Mouse (Mus musculus): Measurements from ENCODE around the gene Als2. TPM values are rescaled to one million over a fixed set of nuclear protein-coding genes. Genes with fewer than 3 reads are reported as not detected.

Gene Als2
- polyA plus RNA-seq (2012; rRNA removed): 5.6 and 6.0 TPM in 2 replicates

DNA sequence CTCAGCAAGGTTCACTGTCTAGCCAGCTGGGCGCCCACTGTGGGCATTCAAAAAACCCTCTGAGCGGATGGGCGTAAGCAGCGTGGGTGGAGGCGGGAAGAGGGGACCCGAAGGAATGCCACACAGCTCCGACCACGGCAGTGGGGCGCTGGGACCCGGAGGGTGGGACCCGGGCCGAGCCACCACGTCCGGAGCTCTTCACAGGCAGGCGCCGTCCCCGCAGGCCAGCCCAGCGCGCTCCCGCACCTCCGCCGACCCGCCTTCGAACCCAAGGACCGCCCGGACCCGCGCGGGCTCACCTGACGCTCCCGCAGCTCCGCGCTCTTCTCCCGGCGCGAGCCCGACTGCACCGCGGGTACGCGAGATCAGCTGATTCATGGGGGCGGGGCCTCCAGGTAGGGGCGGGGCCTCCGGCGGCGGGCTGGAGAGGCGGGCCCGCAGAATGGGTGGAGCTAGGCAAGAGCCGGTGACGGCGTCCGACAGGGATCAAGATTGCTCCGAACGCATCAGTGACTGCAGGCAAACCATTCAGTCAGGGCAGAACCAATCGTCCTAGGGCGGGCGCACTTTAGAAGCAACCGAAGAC lies at the start of gene Als2:
Gene Als2 (minus strand): TSS at position 376 of the 586 bp plus-strand sequence.
- DNase-seq (ENCODE audit: low read depth): peak; percentile 56

DNA sequence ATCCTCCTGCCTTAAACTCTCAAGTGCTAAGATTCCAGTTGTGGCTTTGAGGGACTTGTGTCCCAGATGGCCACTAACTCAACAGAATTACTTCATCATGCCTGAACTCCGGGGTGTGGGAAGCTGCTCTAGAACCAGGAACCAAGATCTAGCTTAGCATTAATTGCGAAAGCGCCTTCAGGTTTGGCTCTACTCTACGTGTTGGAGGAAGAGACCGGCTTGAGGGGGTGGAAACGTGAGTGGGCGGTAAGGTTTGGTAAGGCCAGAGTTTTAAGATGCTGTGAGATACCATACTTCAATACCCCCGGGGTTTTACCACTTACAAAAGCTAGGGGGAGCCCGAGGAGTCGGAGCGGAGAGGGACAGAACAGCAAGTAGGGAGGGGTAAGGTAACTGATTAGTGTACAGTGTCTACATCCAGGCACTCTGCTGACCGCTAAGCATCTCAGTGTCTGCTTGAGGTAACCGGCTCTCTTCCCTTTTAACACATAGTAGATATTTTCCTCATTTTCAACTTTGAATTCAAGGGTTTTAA lies 49.4 kb upstream of the Als2 start:
- peak; percentile 79 for DNase-seq (ENCODE audit: low read depth)

DNA sequence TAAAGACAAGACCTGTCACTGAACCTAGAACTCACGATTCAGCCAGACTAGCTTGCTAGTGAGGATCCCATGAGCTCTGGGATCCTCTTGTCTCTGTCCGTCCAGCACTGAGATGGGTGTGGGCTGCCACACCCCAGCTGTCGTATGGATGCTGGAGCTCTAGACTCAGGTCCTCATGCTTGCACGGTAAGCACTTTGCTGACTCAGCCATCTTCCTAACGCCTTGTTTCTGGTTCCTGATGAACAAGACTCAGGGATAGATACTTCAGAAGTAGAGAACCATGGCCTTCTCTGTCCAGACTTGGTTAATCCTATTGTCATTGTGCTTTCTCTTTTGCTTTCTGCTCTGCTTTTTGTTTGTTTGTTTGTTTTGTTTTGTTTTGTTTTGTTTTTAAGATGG lies 48.8 kb upstream of the Als2 start:
- DNase-seq (ENCODE audit: low read depth): no peak

DNA sequence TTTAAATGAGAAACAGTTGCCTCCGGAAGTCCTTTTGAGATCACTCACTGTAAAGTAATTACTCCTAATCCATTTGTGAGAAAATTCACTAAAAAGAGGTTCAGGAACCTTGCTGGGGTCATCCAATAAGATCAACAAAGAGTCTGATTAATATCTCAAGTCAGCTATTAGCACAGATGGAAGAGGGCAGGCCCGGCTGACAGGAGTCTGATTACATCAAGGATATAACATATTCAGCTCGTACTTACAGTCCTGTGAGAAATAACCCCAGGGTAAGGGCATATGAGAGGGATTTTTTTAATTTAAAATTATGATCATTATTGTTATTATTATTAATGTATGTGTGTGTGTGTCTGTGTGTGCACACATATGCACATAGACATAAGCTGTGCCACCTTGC lies 35.2 kb upstream of the Als2 start:
- no peak for DNase-seq (ENCODE audit: low read depth)

DNA sequence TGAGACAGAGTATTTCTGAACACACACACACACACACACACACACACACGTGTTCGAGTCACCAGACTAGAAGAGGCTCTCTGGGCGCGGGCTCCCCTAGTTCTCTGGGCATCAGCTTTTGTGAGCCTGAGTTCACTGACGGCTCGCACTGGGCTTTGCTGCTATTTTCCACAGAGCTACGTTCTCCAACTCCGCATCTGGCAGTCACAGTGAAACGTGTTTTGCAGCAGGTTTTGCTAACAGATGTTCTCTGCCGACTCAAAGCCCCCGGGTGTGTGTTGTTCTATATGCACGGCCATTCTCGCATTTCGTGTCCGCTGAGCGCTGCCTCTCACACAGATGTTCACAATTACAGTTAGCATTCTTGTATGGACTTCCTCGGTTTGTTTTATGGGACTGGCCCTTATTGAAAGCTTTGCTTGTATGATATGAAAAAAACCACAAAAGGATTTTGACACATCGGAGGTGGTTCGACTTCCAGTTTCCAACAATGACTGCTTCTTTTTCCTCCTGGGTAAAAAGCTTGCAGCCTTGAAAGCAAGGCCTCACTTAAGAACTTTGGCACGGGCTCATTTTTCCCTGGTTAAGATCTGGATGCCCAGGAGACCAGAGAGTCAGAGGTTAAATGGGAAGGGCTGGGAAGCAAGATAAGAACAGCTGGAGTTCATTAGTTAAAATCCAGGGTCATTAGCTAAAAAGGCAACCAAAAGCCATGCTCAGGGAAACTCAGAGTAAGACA lies 33.1 kb upstream of the Als2 start:
- DNase-seq (ENCODE audit: low read depth): no peak

DNA sequence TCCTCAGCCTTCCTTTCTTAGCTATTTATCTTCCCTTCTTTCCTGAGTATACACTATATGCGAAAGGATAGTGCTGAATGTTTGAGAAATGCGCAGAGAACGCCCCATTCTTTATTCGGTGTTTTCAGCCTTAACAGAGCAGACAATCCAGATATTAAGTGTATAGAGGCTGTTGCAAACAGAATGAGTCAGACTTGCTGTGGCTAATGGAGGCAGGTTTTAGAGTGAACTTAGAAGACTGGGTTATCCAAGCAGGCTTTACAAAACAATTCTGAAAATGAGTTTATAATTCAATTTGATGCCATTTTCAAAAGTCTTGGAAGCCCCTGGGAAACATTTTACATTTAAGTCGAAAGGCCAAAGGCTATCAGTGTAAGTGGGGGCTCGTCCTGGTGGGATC lies 32.4 kb upstream of the Als2 start:
- DNase-seq (ENCODE audit: low read depth): no peak

DNA sequence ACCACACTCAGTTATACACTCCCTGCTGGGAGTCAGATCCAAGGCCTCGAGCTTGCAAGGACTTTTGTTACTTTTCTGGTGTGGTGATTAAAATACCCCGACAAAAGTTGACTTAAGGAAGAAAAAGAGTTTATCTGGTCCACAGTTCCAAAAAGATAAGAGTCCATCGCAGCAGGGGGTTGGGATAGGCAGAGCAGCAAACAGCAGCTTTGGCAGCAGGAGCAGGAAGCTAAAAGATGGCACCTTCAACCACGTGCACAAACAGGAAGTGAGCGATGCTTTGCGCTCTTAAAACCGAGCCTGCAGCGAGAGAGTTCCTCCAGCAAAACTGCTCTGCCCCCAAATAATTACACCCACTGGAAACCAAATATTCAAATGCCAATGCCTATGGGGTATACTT lies 31.9 kb upstream of the Als2 start:
- DNase-seq (ENCODE audit: low read depth): no peak

DNA sequence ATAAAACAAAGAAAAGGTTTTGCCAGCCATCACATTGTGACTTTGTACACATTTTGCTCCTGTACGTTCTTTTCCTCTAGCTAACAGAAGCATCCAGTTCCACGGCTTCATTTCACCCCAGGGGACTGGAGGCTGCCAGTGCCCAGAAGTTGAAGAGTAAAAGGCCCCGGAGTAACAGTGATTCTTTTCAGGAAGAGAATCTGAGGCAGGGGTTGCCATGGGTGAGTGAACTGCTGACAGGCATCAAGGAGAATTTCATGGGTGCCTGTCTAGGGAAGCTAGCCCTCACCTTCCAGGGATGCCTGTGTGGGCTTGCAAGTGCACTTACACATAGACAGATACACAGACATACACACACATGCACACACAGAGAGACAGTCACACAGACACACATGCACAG lies 20.7 kb upstream of the Als2 start:
- no peak for DNase-seq (ENCODE audit: low read depth)

DNA sequence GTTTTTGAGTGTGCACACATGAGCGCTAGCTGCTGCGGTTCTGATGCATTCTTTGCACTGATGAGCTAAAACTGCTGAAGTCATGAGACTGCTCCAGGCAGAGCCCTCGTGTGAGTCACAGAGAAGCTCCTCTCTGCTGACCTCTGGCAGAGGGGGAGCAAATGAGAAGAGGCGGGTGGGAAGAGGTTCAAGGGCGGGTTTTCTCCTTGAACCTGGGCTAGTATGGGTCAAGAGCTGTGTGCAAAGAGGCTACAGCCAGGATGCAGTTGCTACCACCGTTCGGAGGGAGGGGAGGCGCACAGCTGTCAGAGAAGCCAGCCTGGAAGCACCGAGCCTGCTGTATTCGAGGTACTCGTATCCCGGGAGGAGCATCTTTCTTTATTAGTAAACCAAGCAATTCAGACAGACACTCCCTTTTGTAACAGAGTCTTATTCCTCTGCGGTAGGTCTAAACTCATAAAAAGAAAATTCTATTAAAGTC lies 19.8 kb upstream of the Als2 start, which contains the start of gene Cdk15:
Gene Cdk15 (plus strand): TSS at position 156 of the 481 bp plus-strand sequence.
- DNase-seq (ENCODE audit: low read depth): no peak

DNA sequence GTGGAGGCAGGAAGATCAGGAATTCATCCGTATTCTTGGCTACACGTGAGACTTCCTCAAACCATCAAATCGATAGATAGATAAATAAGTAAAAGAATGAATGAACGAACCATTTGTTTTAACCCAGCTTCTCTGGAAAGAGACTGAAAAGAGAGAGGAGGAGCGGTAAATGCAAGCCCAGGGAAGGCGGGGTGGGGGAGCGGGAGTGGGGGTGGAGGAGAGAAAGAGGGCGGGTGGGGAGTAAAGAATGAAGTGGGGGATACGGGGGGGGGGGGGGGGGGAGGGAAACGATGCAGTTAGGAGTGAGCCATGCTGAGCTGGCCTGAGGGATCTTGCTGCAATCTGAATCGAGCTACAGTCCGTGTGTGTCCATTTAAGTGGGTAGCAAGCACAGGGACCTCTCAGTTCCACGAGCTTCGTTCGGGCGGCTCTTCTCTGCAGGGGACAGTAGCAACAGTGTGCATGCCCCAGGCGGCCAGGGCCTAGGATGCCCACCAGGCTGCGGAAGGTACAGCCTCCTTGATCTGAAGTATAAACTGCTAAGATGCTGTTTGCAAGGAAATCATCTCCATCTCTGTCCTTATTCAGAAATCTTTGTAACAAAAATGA lies 16.4 kb upstream of the Als2 start:
- DNase-seq (ENCODE audit: low read depth): no peak

DNA sequence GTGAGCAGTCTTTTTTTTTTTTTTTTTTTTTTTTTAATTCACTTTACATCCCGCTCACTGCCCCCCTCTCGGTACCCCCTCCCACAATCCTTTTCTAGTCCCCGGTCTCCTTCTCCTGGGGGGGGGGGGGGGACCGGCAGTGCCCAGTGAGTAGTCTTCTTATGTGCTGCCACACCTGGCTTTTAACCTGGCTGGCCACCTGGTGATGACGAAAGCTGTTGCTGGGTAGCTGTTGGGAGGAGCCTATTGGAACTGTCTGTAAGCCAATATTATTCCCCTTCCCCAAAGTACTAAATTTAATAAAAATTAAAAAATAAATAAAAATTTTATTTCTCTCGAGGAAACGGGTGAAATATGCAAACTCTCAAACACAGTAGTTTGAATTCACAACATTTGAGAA lies 15.7 kb upstream of the Als2 start:
- no peak for DNase-seq (ENCODE audit: low read depth)

DNA sequence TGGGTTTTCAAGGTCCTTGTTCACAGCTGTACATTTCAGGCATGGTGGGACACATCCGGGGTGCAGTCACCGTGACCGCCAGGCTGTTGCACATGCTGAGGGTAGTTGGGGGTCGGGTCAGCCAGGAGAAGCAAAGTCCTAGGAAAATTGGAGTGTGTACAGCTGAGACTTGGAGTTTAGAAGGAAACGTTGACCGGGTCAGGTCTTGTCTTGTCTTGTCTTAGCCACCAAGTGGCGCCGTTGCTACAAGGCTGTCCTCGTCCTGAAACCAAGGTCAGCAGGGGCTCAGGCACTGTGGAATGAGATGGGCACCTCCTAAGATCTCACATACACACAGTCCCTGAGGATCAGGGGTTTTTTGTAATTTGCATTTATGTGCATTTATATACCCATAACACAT lies 10.6 kb upstream of the Als2 start:
- no peak for DNase-seq (ENCODE audit: low read depth)

DNA sequence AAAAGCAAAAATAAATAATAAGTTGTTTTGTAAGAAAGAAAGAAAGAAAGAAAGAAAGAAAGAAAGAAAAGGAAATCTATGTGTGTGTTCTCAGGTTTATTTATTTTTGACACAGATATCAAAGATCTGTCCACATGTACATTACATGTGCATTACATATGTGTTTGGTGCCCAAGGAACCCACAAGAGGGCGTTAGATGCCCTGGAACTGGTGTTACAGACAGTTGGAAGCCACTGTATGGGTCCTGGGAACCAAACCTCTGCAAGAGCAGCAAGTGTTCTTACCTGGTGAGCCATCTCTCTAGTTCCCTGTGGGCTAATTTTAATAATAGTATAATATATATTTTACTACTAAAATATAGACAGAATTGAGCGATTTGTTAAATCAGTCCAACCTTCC lies 6.7 kb upstream of the Als2 start:
- DNase-seq (ENCODE audit: low read depth): no peak

DNA sequence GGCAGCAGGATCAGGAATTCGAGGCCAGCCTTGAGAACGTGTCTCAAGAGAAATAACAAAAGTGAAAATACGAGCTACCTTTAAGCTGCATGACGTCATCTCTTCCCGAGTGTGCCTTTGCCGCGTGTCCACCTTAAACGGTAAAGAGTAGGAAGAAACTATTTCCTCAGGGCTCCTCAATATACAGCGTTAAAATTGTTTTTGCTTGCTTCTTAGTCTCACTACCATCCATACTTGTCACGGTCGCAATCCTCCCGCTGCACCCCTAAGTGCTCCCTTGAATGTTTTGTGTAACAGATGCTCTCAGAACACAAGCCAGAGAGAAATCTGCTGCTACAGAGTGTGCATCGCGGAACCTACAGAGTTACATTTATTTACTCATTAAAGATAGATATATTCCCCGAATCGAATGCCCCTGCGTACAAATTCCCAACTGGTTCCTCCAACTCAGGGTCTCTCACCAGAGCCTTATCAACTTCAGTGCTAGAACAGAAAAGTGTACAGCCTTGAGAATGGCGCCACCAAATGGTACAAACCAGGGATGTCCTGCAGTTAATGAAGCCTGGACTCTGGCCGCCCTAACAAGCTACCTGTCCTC lies 682 bp upstream of the Als2 start:
- DNase-seq (ENCODE audit: low read depth): peak; percentile 24

DNA sequence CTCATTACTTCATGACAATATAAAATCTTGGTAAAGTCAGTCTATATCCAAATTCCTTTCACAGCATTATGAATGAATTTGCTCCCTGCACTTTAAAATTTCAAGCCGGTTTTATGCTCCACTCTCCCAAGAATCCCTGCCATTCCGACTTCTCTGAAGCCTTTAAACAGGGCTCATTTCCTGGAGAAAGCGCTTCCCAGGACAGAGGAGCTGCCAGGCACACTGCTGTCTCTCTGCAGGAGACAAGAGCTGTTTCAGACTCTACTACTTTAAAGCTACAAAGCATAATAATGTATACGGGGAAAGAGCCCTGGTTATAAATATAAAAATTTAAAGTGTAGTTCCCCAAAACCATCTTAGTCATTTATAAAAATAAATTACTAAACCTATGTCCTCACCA lies 7.8 kb downstream of the Als2 start:
- no peak for DNase-seq (ENCODE audit: low read depth)

DNA sequence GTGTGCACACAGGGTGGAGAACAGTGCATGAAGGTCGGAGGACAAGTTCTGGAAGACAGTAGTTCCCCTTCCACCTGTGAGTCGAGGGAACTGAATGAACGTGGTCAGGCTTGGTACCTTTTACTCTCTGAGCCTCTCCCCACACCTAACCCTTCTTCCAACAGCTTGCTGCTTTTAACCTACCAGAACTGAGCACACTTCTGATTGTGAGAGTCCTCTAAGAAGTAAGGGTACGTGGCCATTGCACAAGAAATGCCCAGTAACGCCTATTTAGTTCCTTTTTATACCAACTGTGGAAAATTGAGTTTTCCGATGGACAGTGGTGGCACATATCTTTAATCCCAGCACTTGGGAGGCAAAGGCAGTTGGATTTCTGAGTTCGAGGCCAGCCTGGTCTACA lies 8.5 kb downstream of the Als2 start:
- no peak for DNase-seq (ENCODE audit: low read depth)

DNA sequence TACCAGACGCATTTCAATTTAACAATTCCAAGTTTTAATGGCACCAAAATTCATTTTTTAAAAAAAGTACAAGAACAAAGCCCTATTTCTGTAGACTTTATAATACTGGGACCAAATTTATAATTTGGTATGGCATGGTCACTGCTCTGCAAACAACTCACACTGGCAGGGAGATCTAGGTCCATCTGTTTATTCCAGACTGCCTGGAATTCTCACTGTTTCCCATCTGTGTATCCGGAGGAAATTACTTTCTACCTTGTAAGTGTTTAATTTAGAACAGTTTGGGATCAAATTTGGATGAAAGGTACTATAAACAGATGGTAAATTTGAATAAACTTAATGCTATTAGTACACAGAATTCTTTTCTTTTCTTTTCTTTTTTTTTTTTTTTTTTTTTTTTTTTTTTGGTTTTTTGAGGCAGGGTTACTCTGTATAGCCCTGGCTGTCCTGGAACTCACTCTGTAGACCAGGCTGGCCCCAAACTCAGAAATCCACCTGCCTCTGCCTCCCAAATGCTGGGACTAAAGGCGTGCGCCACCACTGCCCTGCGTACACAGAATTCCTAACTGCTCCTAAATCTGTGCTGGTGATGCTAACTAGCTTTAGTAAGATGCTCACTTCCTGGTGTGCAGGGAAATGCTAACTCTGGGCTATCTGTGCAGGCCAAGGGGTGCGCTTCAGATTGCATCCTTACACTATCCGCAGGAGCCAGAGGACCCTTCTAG lies 14.8 kb downstream of the Als2 start:
- DNase-seq (ENCODE audit: low read depth): no peak

DNA sequence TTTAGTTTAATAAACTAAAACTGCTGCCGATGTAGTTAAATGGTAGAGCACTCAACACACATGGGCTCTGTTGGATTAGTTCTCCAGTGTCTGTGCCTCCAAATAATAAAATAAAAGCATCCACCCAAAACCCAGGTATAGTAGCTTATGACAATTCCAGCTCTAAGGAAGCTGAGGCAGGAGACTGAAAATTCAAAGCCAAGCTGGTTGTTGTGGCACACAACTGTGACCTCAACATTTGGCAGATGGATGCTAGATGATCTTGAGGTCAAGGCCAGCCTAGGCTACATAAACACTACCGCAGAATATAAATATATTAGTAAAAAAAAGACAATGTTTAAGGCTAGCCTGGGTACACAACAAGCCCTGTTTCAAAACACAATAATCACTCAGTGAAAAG lies 15.4 kb downstream of the Als2 start:
- no peak for DNase-seq (ENCODE audit: low read depth)

DNA sequence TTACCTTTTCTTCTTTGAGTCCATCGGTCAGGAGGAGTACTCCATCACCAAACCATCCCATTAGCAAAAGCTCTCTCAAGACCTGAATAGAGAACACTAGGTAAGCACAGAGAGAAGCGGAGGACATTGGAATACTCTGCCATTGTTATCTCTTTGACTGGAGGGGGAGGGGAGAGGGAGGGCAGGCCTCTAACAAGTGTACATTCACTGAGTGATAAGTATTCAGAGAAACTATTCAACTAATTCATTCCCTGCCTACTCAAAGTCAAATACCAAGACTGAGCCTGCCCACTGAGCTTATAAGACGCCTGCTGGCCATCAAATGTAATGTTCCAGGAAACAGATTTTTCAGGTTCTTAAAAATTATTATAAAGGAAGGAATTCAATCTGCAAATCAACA lies 16.7 kb downstream of the Als2 start:
- DNase-seq (ENCODE audit: low read depth): no peak

DNA sequence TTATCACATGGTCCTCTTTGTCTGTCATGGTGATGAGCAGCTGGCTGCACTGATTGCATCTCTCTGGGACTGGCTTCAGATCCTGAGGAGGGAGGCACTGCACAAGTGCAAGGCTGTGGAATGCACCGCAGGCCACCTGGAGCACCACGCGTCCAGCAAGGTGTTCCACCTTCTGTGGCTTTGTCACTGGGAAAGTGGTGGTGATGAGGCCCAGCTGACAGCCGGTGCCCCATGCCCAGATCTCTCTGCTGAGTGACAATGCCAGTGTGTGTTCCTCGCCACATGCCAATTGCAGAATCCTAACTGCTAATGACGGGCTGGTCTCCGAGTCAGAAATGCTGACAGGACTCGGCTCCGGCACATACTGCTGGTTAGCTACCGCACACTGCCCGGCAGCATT lies 21.6 kb downstream of the Als2 start:
- DNase-seq (ENCODE audit: low read depth): no peak

DNA sequence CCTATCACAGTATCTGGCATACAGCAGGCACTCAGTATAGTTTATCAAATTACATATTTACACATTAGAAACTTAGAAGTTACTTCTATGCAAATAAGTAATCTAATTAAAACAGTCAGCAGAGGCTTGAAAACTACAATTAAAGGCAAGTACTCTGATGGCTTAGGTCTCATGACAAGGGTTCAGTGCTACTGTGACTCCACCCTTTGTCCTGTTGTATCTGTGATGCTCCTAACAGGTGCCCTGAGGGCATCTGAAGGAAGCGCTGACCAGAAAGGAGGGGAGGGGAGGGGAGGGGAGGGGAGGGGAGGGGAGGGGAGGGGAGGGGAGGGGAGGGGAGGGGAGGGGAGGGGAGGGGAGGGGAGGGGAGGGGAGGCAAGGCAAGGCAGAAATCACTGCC lies 24.1 kb downstream of the Als2 start:
- no peak for DNase-seq (ENCODE audit: low read depth)

All from gonadal fat pad, adult 2 months (tissue).